Mouse (Mus musculus): ENCODE measurements at regions not wholly inside any gene's neighbourhood (a gene's known extent, or its start where the extent isn't known, plus 50 kb on each side); places are given as distances from the start of the nearest gene placed in this dataset.

GRCm38 (mm10) chr1:28373351-28373750 lies 406.7 kb downstream of the Gm597 start:
- H3K4me1 ChIP-seq (replicated peaks), result no peaks in the 10 kb centered on the region
- H3K27ac ChIP-seq, result no peak overlapping the region
- H3K4me2 ChIP-seq (replicated peaks), result no peak overlapping the region
- H3K9ac ChIP-seq, result no peak overlapping the region
- H3K36me3 ChIP-seq, result no peaks in the 10 kb centered on the region
- no peak overlapping the region for H3K4me3 ChIP-seq (replicated peaks)
- WGBS, result 75% methylated on average over 3 of the region's 3 CpGs
- ATAC-seq, result no peak
- no peaks in the 10 kb centered on the region for H3K9me3 ChIP-seq
- H3K27me3 ChIP-seq (replicated peaks), result no peaks in the 10 kb centered on the region

- Histone ChIP-seq H3K9ac (no peak overlapping the region), H3K36me3 (no peaks in the 10 kb centered on the region), H3K4me2 (replicated peaks) (no peak overlapping the region), H3K27me3 (replicated peaks) (no peaks in the 10 kb centered on the region), H3K4me3 (replicated peaks) (no peak overlapping the region), H3K9me3 (no peaks in the 10 kb centered on the region), H3K27ac (no peak overlapping the region), H3K4me1 (replicated peaks) (no peaks in the 10 kb centered on the region)
- 77% methylated on average over 2 of the region's 2 CpGs for WGBS
- no peak for ATAC-seq
Observed at GRCm38 (mm10) chr1:28349411-28349973, 430.6 kb downstream of the Gm597 start.

- 49% methylated on average over 3 of the region's 3 CpGs for WGBS
- no peak for ATAC-seq
Observed at GRCm38 (mm10) chr1:28348572-28348971, 431.5 kb downstream of the Gm597 start.

GRCm38 (mm10) chr1:28340054-28340453 lies 440.0 kb downstream of the Gm597 start:
- H3K36me3 ChIP-seq, result no peaks in the 10 kb centered on the region
- 68% methylated on average over 1 of the region's 1 CpGs for WGBS
- H3K4me2 ChIP-seq (replicated peaks), result no peak overlapping the region
- no peak overlapping the region for H3K27ac ChIP-seq
- H3K4me3 ChIP-seq (replicated peaks), result no peak overlapping the region
- no peaks in the 10 kb centered on the region for H3K4me1 ChIP-seq (replicated peaks)
- no peak overlapping the region for H3K9ac ChIP-seq
- H3K27me3 ChIP-seq (replicated peaks), result no peaks in the 10 kb centered on the region
- ATAC-seq, result no peak
- H3K9me3 ChIP-seq, result no peaks in the 10 kb centered on the region

More at GRCm38 (mm10) chr1:28348572-28348971, 431.5 kb downstream of the Gm597 start:
- Histone ChIP-seq H3K27ac (no peak overlapping the region), H3K27me3 (replicated peaks) (no peaks in the 10 kb centered on the region), H3K4me2 (replicated peaks) (no peak overlapping the region), H3K9me3 (no peaks in the 10 kb centered on the region), H3K4me3 (replicated peaks) (no peak overlapping the region), H3K4me1 (replicated peaks) (no peaks in the 10 kb centered on the region), H3K36me3 (no peaks in the 10 kb centered on the region), H3K9ac (no peak overlapping the region)

- Histone ChIP-seq H3K9me3 (no peaks in the 10 kb centered on the region), H3K36me3 (no peaks in the 10 kb centered on the region), H3K4me1 (replicated peaks) (no peaks in the 10 kb centered on the region), H3K4me3 (replicated peaks) (no peak overlapping the region), H3K27me3 (replicated peaks) (no peaks in the 10 kb centered on the region), H3K9ac (no peak overlapping the region), H3K4me2 (replicated peaks) (no peak overlapping the region), H3K27ac (no peak overlapping the region)
- ATAC-seq, result no peak
- WGBS, result 87% methylated on average over 3 of the region's 3 CpGs
Observed at GRCm38 (mm10) chr1:28334366-28334765, 445.7 kb downstream of the Gm597 start.

- Histone ChIP-seq H3K4me3 (replicated peaks) (no peak overlapping the region), H3K36me3 (no peaks in the 10 kb centered on the region), H3K9me3 (no peaks in the 10 kb centered on the region), H3K9ac (no peak overlapping the region), H3K4me1 (replicated peaks) (no peaks in the 10 kb centered on the region), H3K4me2 (replicated peaks) (no peak overlapping the region), H3K27me3 (replicated peaks) (no peaks in the 10 kb centered on the region), H3K27ac (no peak overlapping the region)
- ATAC-seq, result no peak
Observed at GRCm38 (mm10) chr1:28332031-28332430, 448.0 kb downstream of the Gm597 start.

- peak; percentile 78 for ATAC-seq
- no peak overlapping the region for H3K9ac ChIP-seq
- no peaks in the 10 kb centered on the region for H3K9me3 ChIP-seq
- WGBS, result 43% methylated on average over 9 of the region's 9 CpGs
- H3K4me1 ChIP-seq (replicated peaks), result no peaks in the 10 kb centered on the region
- no peak overlapping the region for H3K4me3 ChIP-seq (replicated peaks)
- H3K27ac ChIP-seq, result peak overlapping the region; percentile 64; the same call in 1 of the 2 replicates
- no peaks in the 10 kb centered on the region for H3K36me3 ChIP-seq
- H3K27me3 ChIP-seq (replicated peaks), result no peaks in the 10 kb centered on the region
- peak overlapping the region; percentile 33; the same call in 1 of the 2 replicates for H3K4me2 ChIP-seq (replicated peaks)
Observed at GRCm38 (mm10) chr1:28328986-28329385, 451.1 kb downstream of the Gm597 start.

GRCm38 (mm10) chr1:28328539-28328938 lies 451.5 kb downstream of the Gm597 start:
- Histone ChIP-seq H3K9me3 (no peaks in the 10 kb centered on the region), H3K27me3 (replicated peaks) (no peaks in the 10 kb centered on the region), H3K36me3 (no peaks in the 10 kb centered on the region), H3K4me1 (replicated peaks) (no peaks in the 10 kb centered on the region), H3K4me2 (replicated peaks) (peak overlapping the region; percentile 33), H3K4me3 (replicated peaks) (no peak overlapping the region), H3K27ac (peak overlapping the region; percentile 64; the same call in 1 of the 2 replicates), H3K9ac (no peak overlapping the region)
- WGBS, result 26% methylated on average over 6 of the region's 6 CpGs
- peak; percentile 93 for ATAC-seq

GRCm38 (mm10) chr1:28324141-28324540 lies 455.9 kb downstream of the Gm597 start:
- Histone ChIP-seq H3K9me3 (no peaks in the 10 kb centered on the region), H3K27me3 (replicated peaks) (no peaks in the 10 kb centered on the region), H3K4me1 (replicated peaks) (no peaks in the 10 kb centered on the region), H3K4me3 (replicated peaks) (no peak overlapping the region), H3K9ac (no peak overlapping the region), H3K27ac (no peak overlapping the region), H3K4me2 (replicated peaks) (no peak overlapping the region), H3K36me3 (no peaks in the 10 kb centered on the region)
- no peak for ATAC-seq
- 61% methylated on average over 3 of the region's 3 CpGs for WGBS

Measured in intestine, embryonic 15.5 days (tissue).